Mouse (Mus musculus) ES-E14 (cell line): ENCODE measurements at regions not wholly inside any gene's neighbourhood (a gene's known extent, or its start where the extent isn't known, plus 50 kb on each side); places are given as distances from the start of the nearest gene placed in this dataset.

Experiments used
- DNase-seq: peaks from one replicate; pipeline ENCODE4 v3.0.0-alpha.2; 2013; ENCODE audit warnings: low read depth, low spot score
- H3K27ac ChIP-seq: 2 replicates; pipeline ENCODE4 v1.5.1; 2012; ENCODE audit warnings: low read depth, mild to moderate bottlenecking, low read length, moderate library complexity, mixed read lengths; ENCODE audit not compliant: poor library complexity, insufficient read depth, severe bottlenecking
- H3K36me3 ChIP-seq: 2 replicates; pipeline ENCODE4 v1.6.1; 2012; ENCODE audit warnings: mild to moderate bottlenecking, low read length, moderate library complexity, mixed read lengths; ENCODE audit not compliant: control insufficient read depth, poor library complexity, insufficient read depth, severe bottlenecking
- H3K4me1 ChIP-seq, 2 experiments: fragments of 150-350 bp in 1 of 2; sonication (generic) in 1 of 2; 2 replicates each; pipeline ENCODE4 v1.6.1; 2012; ENCODE audit warnings: low read length in 2 of 2, mild to moderate bottlenecking in 1 of 2, mixed read lengths in 1 of 2; ENCODE audit not compliant: control insufficient read depth in 2 of 2, insufficient read depth in 2 of 2, poor library complexity in 1 of 2
- H3K4me3 ChIP-seq, 2 experiments: fragments of 150-350 bp in 1 of 2; sonication (generic) in 1 of 2; 2 replicates each; pipeline ENCODE4 v1.5.1; 2012; ENCODE audit warnings: low read length in 2 of 2, low read depth in 1 of 2, mild to moderate bottlenecking in 1 of 2, mixed read lengths in 1 of 2; ENCODE audit not compliant: insufficient read depth in 1 of 2, poor library complexity in 1 of 2, severe bottlenecking in 1 of 2
- H3K9ac ChIP-seq: 2 replicates; pipeline ENCODE4 v1.6.1; 2012; ENCODE audit warnings: low read depth, mild to moderate bottlenecking, low read length, mixed read lengths; ENCODE audit not compliant: poor library complexity, insufficient read depth, severe bottlenecking
- H3K9me3 ChIP-seq: fragments of 150-350 bp; sonication (generic); 2 replicates; pipeline ENCODE4 v1.6.1; 2012; ENCODE audit warnings: low read depth, mild to moderate bottlenecking, low read length; ENCODE audit not compliant: control insufficient read depth, insufficient read depth
- CHD2 ChIP-seq: IDR thresholded peaks from 2 replicates; pipeline ENCODE4 v1.6.1; 2014; ENCODE audit warnings: mild to moderate bottlenecking, low read depth, low read length, inconsistent platforms
- HCFC1 ChIP-seq: IDR thresholded peaks from 2 replicates; pipeline ENCODE4 v1.6.1; 2012; ENCODE audit warnings: low read length, inconsistent platforms, borderline replicate concordance; ENCODE audit not compliant: insufficient read depth
- MAFK ChIP-seq: IDR thresholded peaks from 2 replicates; pipeline ENCODE4 v1.6.1; 2014; ENCODE audit warnings: mild to moderate bottlenecking, low read depth, low read length, inconsistent platforms; ENCODE audit not compliant: insufficient read depth
- ZC3H11A ChIP-seq: IDR thresholded peaks from 2 replicates; pipeline ENCODE4 v1.6.1; 2012; ENCODE audit warnings: low read depth, mild to moderate bottlenecking, inconsistent platforms, low read length, borderline replicate concordance
- ZNF384 ChIP-seq: IDR thresholded peaks from 2 replicates; pipeline ENCODE4 v1.6.1; 2012; ENCODE audit warnings: low read depth, low read length, inconsistent platforms
- in situ Hi-C, 2 experiments: fragments of 600-800 bp; cut with MboI; formaldehyde crosslinking; loops; one replicate each; pipeline ENCODE4 v1.15.1; 2025; ENCODE audit warnings: low sequenced_read_pairs in 2 of 2, inconsistent platforms in 1 of 2; ENCODE audit not compliant: unreplicated experiment in 2 of 2

DNA sequence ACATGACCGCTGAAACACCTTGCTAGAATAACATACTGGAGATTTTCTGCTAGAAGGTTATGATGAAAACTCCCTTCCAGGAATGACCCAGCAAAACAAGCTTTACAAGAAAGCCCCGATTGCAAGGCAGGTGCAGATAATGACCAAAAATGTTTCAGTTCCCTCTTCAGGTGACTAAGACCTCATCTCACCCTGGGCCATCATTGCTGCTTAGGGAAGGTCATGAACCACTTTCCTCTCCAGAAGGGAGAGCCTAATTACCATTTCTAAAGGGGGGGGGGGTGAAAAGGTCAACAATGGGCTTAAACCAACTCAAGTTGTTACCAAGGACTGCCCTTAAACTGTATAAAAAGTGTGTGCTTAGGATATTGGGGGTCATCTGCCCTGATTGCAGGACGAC, 59.8 kb upstream of the Speer4c start:
- Histone ChIP-seq H3K9me3 (peaks cover 13% of the 10 kb centered on the region), H3K36me3 (no peaks in the 10 kb centered on the region; the same call in 1 of the 2 replicates), H3K4me1 (peaks cover 0 to 4% of the 10 kb centered on the region in 2 experiments; a peak in 1 of 4 replicates), H3K4me3 (no peak overlapping the region), H3K9ac (no peak overlapping the region), H3K27ac (peak overlapping the region; percentile 83)
- in situ Hi-C loops, result no loop called here
- TF ChIP-seq MAFK (no peak), ZC3H11A (no peak), ZNF384 (no peak), HCFC1 (no peak), CHD2 (no peak)
- DNase-seq, result no peak

- peaks cover 13% of the 10 kb centered on the region for H3K9me3 ChIP-seq
- no peak for DNase-seq
- H3K27ac ChIP-seq, result peak overlapping the region; percentile 83
- peaks cover 0 to 4% of the 10 kb centered on the region in 2 experiments; a peak in 1 of 4 replicates for H3K4me1 ChIP-seq
- H3K36me3 ChIP-seq, result no peaks in the 10 kb centered on the region; the same call in 1 of the 2 replicates
- TF ChIP-seq MAFK, result no peak
- TF ChIP-seq HCFC1, result no peak
- no peak for TF ChIP-seq ZC3H11A
- TF ChIP-seq CHD2, result no peak
- TF ChIP-seq ZNF384, result no peak
- in situ Hi-C loops, result no loop called here
- H3K9ac ChIP-seq, result no peak overlapping the region
- no peak overlapping the region for H3K4me3 ChIP-seq
Measured at GRCm38 (mm10) chr5:15774567-15774966, 60.5 kb upstream of the Speer4c start.

DNA sequence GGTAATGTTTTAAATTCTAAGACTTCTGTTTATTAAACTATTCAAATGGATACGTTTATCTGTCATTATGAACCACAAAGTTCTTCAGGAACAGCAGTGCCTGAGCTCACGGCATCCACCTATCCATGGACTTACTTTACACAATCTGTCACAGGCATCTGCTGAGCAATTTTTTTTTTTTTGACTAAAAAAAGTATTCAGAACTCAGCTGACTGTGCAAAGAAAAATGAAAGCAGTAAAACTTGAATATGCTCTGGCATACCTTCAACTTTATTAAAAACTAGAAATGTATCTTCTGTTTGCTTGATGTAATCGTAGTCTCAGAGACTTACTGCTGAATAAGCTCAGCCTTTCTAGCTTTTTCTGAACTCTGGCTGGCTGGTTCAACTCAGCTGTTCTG, 62.0 kb upstream of the Speer4c start:
- Histone ChIP-seq H3K36me3 (no peaks in the 10 kb centered on the region; the same call in 1 of the 2 replicates), H3K9me3 (peaks cover 13% of the 10 kb centered on the region), H3K27ac (no peak overlapping the region), H3K4me1 (peaks cover 0 to 4% of the 10 kb centered on the region in 2 experiments; a peak in 1 of 4 replicates), H3K9ac (no peak overlapping the region), H3K4me3 (no peak overlapping the region)
- DNase-seq, result no peak
- in situ Hi-C loops, result no loop called here
- TF ChIP-seq ZNF384 (no peak), ZC3H11A (no peak), MAFK (no peak), HCFC1 (no peak), CHD2 (no peak)

DNA sequence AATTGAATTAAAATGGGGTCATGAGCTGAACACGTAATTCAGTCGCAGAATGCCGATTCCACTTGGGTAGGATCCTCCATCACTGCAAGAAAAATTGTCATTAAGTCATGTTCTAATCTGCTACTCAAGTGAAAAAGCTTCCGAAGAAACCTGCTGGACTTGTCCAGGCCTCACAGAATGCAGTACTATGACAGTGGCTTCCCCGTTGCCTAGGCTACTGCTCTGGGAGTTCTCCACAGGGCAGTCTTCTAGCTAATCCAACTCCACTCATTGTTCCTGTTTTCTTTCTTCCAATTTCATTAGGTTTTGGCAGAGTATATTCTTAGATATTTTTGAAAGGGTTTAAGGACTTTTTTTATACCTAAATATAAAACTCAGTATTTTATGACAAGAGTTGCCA, 89.5 kb upstream of the Speer4c start:
- TF ChIP-seq CHD2 (no peak), ZC3H11A (no peak), ZNF384 (no peak), MAFK (no peak), HCFC1 (no peak)
- Histone ChIP-seq H3K27ac (no peak overlapping the region), H3K4me3 (no peak overlapping the region), H3K36me3 (no peaks in the 10 kb centered on the region), H3K9ac (no peak overlapping the region), H3K4me1 (no peaks in the 10 kb centered on the region), H3K9me3 (no peaks in the 10 kb centered on the region)
- DNase-seq, result no peak
- in situ Hi-C loops, result no loop called here

- no peak for DNase-seq
- no peaks in the 10 kb centered on the region for H3K4me1 ChIP-seq
- in situ Hi-C loops, result no loop called here
Measured at GRCm38 (mm10) chr5:15816864-15817263, 102.8 kb upstream of the Speer4c start.

More at GRCm38 (mm10) chr5:15816864-15817263, 102.8 kb upstream of the Speer4c start:
- Histone ChIP-seq H3K9ac (no peak overlapping the region), H3K36me3 (no peaks in the 10 kb centered on the region), H3K9me3 (no peaks in the 10 kb centered on the region), H3K4me3 (no peak overlapping the region), H3K27ac (no peak overlapping the region)
- TF ChIP-seq ZC3H11A (no peak), ZNF384 (no peak), HCFC1 (no peak), CHD2 (no peak), MAFK (no peak)
